Mouse (Mus musculus): ENCODE measurements around the gene Smarcd2. TPM values are rescaled to one million over a fixed set of nuclear protein-coding genes. Genes with fewer than 3 reads are reported as not detected.

The Smarcd2 gene
- polyA plus RNA-seq, 1 experiment from 2014 or later, result 27.2 TPM

- WGBS, result 95% methylated on average over 4 of the region's 4 CpGs
- Histone ChIP-seq H3K9ac (ENCODE audit: low read length) (no peak overlapping the region), H3K4me3 (ENCODE audit: low read depth, low read length) (no peak overlapping the region), H3K4me1 (replicated peaks; ENCODE audit: control insufficient read depth, insufficient read depth, low read length) (peaks cover 4% of the 10 kb centered on the region; the same call in 1 of the 2 replicates), H3K36me3 (ENCODE audit: control insufficient read depth, insufficient read depth, low read length) (peaks cover 29% of the 10 kb centered on the region; the same call in 1 of the 2 replicates), H3K27me3 (ENCODE audit: control insufficient read depth, insufficient read depth, low read length) (no peaks in the 10 kb centered on the region), H3K27ac (ENCODE audit: low read depth, low read length) (no peak overlapping the region), H3K4me2 (ENCODE audit: low read depth, low read length, severe bottlenecking) (no peak overlapping the region), H3K9me3 (ENCODE audit: control insufficient read depth, low read length) (no peaks in the 10 kb centered on the region)
- ATAC-seq (replicated peaks; ENCODE audit: low FRiP score) (no peak), DNase-seq (ENCODE audit: low spot score) (no peak)
Measured at GRCm38 (mm10) chr11:106265570-106265969, 7.2 kb downstream of the Smarcd2 start.

GRCm38 (mm10) chr11:106264988-106265387, 7.8 kb downstream of the Smarcd2 start:
- no peak overlapping the region for H3K4me2 ChIP-seq (ENCODE audit: low read depth, low read length, severe bottlenecking)
- ATAC-seq (replicated peaks; ENCODE audit: low FRiP score) (no peak), DNase-seq (ENCODE audit: low spot score) (no peak)
- H3K4me1 ChIP-seq (replicated peaks; ENCODE audit: control insufficient read depth, insufficient read depth, low read length), result peaks cover 4% of the 10 kb centered on the region; the same call in 1 of the 2 replicates
- H3K4me3 ChIP-seq (ENCODE audit: low read depth, low read length), result no peak overlapping the region
- no peak overlapping the region for H3K9ac ChIP-seq (ENCODE audit: low read length)
- no peaks in the 10 kb centered on the region for H3K9me3 ChIP-seq (ENCODE audit: control insufficient read depth, low read length)
- H3K27ac ChIP-seq (ENCODE audit: low read depth, low read length), result no peak overlapping the region
- 94% methylated on average over 15 of the region's 15 CpGs for WGBS
- H3K27me3 ChIP-seq (ENCODE audit: control insufficient read depth, insufficient read depth, low read length), result no peaks in the 10 kb centered on the region
- peaks cover 29% of the 10 kb centered on the region; the same call in 1 of the 2 replicates for H3K36me3 ChIP-seq (ENCODE audit: control insufficient read depth, insufficient read depth, low read length)

GRCm38 (mm10) chr11:106263963-106264362, 8.8 kb downstream of the Smarcd2 start:
- peaks cover 3% of the 10 kb centered on the region; the same call in 1 of the 2 replicates for H3K4me1 ChIP-seq (replicated peaks; ENCODE audit: control insufficient read depth, insufficient read depth, low read length)
- ATAC-seq (replicated peaks; ENCODE audit: low FRiP score) (no peak), DNase-seq (ENCODE audit: low spot score) (no peak)
- no peak overlapping the region for H3K9ac ChIP-seq (ENCODE audit: low read length)
- H3K27me3 ChIP-seq (ENCODE audit: control insufficient read depth, insufficient read depth, low read length), result no peaks in the 10 kb centered on the region
- no peak overlapping the region for H3K27ac ChIP-seq (ENCODE audit: low read depth, low read length)
- no peak overlapping the region for H3K4me2 ChIP-seq (ENCODE audit: low read depth, low read length, severe bottlenecking)
- H3K9me3 ChIP-seq (ENCODE audit: control insufficient read depth, low read length), result no peaks in the 10 kb centered on the region
- H3K4me3 ChIP-seq (ENCODE audit: low read depth, low read length), result no peak overlapping the region
- H3K36me3 ChIP-seq (ENCODE audit: control insufficient read depth, insufficient read depth, low read length), result peaks cover 29% of the 10 kb centered on the region; the same call in 1 of the 2 replicates
- 94% methylated on average over 9 of the region's 9 CpGs for WGBS

DNA sequence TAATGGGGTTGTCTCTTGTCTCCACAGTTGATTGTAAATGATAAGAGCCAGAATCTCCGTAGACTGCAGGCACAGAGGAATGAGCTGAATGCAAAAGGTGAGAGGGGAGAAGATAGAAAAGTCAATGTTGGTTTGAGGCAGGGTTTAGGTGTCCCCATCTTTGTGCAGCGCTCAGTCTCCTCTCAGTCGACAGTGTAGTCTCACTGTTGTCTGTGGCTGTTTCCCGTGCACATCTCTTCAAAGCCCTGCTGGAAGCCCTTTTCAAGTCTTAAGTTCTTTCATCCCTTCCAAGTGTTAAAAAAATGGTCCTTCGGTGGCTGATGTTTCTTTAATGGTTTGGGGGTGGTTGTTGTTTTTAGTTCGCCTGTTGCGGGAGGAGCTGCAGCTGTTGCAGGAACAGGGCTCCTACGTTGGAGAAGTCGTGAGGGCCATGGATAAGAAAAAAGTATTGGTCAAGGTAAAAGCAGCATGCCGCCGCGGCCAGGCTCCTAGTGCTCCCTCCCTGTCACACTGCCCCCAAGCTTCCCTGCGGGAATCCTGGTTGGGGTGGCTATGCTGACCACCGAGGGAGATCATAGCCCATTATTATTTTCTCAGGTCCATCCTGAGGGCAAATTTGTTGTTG, 11.8 kb downstream of the Smarcd2 start:
- H3K9me3 ChIP-seq (ENCODE audit: control insufficient read depth, low read length), result no peaks in the 10 kb centered on the region
- no peak overlapping the region for H3K4me3 ChIP-seq (ENCODE audit: low read depth, low read length)
- no peak for DNase-seq (ENCODE audit: low spot score)
- H3K27me3 ChIP-seq (ENCODE audit: control insufficient read depth, insufficient read depth, low read length), result no peaks in the 10 kb centered on the region
- no peak overlapping the region for H3K4me2 ChIP-seq (ENCODE audit: low read depth, low read length, severe bottlenecking)
- H3K36me3 ChIP-seq (ENCODE audit: control insufficient read depth, insufficient read depth, low read length), result peaks cover 29% of the 10 kb centered on the region; the same call in 1 of the 2 replicates
- H3K4me1 ChIP-seq (replicated peaks; ENCODE audit: control insufficient read depth, insufficient read depth, low read length), result peaks cover 9% of the 10 kb centered on the region; the same call in 1 of the 2 replicates
- H3K9ac ChIP-seq (ENCODE audit: low read length), result no peak overlapping the region
- 88% methylated on average over 14 of the region's 14 CpGs for WGBS
- H3K27ac ChIP-seq (ENCODE audit: low read depth, low read length), result no peak overlapping the region
- ATAC-seq (replicated peaks; ENCODE audit: low FRiP score), result no peak

DNA sequence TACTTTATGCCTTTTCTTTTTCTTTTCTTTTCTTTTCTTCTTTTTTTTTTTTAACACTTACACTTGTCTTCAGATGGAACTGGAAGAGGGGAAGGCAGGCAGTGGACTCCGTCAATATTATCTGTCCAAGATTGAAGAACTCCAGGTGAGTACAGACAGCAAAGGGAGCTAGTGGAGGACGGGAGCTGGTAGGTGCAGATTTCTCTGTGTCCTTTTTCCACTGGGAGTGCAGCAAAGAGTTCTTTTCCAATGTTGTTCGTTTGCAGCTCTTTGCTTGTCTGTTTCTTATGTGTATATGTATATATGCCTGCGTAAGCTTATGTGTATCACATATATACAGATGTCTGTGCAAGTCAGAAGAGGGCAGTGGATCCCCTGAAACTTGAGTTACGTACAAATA, 16.0 kb downstream of the Smarcd2 start:
- no peaks in the 10 kb centered on the region for H3K9me3 ChIP-seq (ENCODE audit: control insufficient read depth, low read length)
- peaks cover 13% of the 10 kb centered on the region for H3K4me1 ChIP-seq (replicated peaks; ENCODE audit: control insufficient read depth, insufficient read depth, low read length)
- no peak for ATAC-seq (replicated peaks; ENCODE audit: low FRiP score)
- H3K27me3 ChIP-seq (ENCODE audit: control insufficient read depth, insufficient read depth, low read length), result no peaks in the 10 kb centered on the region
- no peak overlapping the region for H3K27ac ChIP-seq (ENCODE audit: low read depth, low read length)
- peak overlapping the region; percentile 72 for H3K4me2 ChIP-seq (ENCODE audit: low read depth, low read length, severe bottlenecking)
- DNase-seq (ENCODE audit: low spot score), result no peak
- peaks cover 7% of the 10 kb centered on the region; the same call in 1 of the 2 replicates for H3K36me3 ChIP-seq (ENCODE audit: control insufficient read depth, insufficient read depth, low read length)
- 78% methylated on average over 5 of the region's 5 CpGs for WGBS
- peak overlapping the region; percentile 78 for H3K4me3 ChIP-seq (ENCODE audit: low read depth, low read length)
- peak overlapping the region; percentile 86 for H3K9ac ChIP-seq (ENCODE audit: low read length)

DNA sequence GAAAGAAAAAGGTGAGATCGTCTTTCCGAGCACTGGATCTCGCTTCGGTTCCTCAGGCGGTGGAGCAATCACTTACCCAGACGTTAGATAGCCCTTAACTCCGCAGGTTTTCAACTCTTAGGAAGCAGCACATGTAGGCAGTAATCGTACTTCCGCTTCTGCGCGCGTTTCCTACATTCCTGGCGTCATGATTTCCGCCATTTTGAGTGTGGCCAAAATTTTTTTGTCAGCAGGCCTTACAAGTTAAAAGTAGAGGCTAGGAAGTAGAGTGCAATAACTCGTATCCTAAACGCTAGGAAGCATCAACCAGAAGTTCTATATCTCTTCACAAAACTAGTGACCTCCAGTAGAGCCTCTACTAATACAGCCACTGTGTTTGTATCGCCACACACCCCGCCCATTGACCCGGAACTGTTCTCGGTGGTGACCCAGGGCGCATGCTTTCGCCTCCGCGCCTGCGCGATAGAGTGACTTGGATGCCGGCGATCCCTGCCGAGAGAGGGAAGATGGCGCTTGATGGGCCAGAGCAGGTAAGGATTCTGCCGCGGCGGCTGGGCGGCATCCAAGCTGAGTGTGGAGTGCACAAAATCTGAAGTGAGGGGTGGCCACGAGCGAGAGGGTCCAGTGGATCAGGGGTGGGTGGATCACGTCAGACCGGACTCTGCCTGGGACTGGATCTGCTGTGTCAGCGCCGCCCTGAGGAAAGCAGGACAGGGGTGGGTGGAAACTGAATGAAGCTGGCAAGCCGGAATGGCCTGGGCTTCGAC, 16.9 kb downstream of the Smarcd2 start, which contains the start of the genes Ftsj3 and Psmc5:
TSS of gene Ftsj3 (minus strand) at position 395 of the 767 bp plus-strand sequence.
TSS of gene Psmc5 (plus strand) at position 470 of the 767 bp plus-strand sequence.
- Histone ChIP-seq H3K4me2 (ENCODE audit: low read depth, low read length, severe bottlenecking) (peak within 1 kb of the TSS; percentile 72), H3K4me3 (ENCODE audit: low read depth, low read length) (peak within 1 kb of the TSS; percentile 78), H3K27me3 (ENCODE audit: control insufficient read depth, insufficient read depth, low read length) (no peaks in the 10 kb centered on the region), H3K4me1 (replicated peaks; ENCODE audit: control insufficient read depth, insufficient read depth, low read length) (peaks cover 13% of the 10 kb centered on the region), H3K9me3 (ENCODE audit: control insufficient read depth, low read length) (no peaks in the 10 kb centered on the region), H3K9ac (ENCODE audit: low read length) (peak within 1 kb of the TSS; percentile 86), H3K36me3 (ENCODE audit: control insufficient read depth, insufficient read depth, low read length) (peaks cover 4% of the 10 kb centered on the region; the same call in 1 of the 2 replicates), H3K27ac (ENCODE audit: low read depth, low read length) (peak within 1 kb of the TSS; percentile 43; the same call in 1 of the 2 replicates)
- peak; percentile 94 for ATAC-seq (replicated peaks; ENCODE audit: low FRiP score)
- peak; percentile 96 for DNase-seq (ENCODE audit: low spot score)
- WGBS, result under 1% methylated on average over 42 of the region's 42 CpGs

DNA sequence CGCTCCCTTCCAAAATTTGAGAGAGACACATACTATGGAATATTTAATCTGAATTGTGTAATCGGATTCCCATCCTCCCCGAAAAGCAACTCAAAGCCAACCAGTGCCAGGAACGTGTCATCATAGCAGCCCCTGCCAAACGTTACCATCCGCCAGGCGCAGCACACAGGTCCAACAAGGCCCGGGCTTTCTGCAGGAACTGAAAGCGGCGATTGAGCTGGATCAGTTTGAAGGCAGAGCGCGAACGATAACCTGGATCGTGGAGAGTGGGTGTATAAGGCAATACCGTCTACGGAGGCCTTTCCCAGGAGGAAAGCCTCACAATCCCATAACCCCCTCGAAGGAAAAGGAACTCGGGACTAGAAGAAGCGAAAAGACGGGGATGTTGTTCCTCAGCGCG, 17.6 kb downstream of the Smarcd2 start:
- no peaks in the 10 kb centered on the region for H3K9me3 ChIP-seq (ENCODE audit: control insufficient read depth, low read length)
- peaks cover 4% of the 10 kb centered on the region; the same call in 1 of the 2 replicates for H3K36me3 ChIP-seq (ENCODE audit: control insufficient read depth, insufficient read depth, low read length)

DNA sequence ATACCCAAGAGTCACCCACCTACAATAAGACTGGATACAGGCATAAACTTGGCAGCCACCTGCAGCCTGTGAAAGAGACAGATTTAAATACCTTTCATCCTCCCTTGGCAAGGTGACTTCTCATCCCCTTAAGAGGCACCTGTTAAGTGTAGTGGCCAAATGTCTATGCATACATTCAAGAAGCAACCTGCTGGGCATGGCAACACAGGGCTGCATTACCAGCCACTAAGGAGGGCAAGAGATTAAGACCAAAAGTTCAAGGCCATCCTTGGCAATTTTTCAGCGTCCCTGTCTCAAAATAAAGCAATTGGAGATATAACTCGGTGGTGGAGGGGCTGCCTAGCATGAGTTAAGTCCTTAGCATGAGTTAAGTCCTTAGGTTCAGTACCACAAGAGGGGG, 18.0 kb downstream of the Smarcd2 start:
- WGBS, result 14% methylated on average over 2 of the region's 2 CpGs
- H3K36me3 ChIP-seq (ENCODE audit: control insufficient read depth, insufficient read depth, low read length), result peaks cover 4% of the 10 kb centered on the region; the same call in 1 of the 2 replicates
- DNase-seq (ENCODE audit: low spot score), result no peak
- H3K4me3 ChIP-seq (ENCODE audit: low read depth, low read length), result peak overlapping the region; percentile 78
- no peaks in the 10 kb centered on the region for H3K9me3 ChIP-seq (ENCODE audit: control insufficient read depth, low read length)
- H3K27ac ChIP-seq (ENCODE audit: low read depth, low read length), result no peak overlapping the region
- H3K4me1 ChIP-seq (replicated peaks; ENCODE audit: control insufficient read depth, insufficient read depth, low read length), result peaks cover 13% of the 10 kb centered on the region
- H3K9ac ChIP-seq (ENCODE audit: low read length), result peak overlapping the region; percentile 86
- no peaks in the 10 kb centered on the region for H3K27me3 ChIP-seq (ENCODE audit: control insufficient read depth, insufficient read depth, low read length)
- ATAC-seq (replicated peaks; ENCODE audit: low FRiP score), result no peak
- peak overlapping the region; percentile 72 for H3K4me2 ChIP-seq (ENCODE audit: low read depth, low read length, severe bottlenecking)

More for the DNA sequence above, 17.6 kb downstream of the Smarcd2 start:
- Histone ChIP-seq H3K4me3 (ENCODE audit: low read depth, low read length) (peak overlapping the region; percentile 78), H3K9ac (ENCODE audit: low read length) (peak overlapping the region; percentile 86), H3K27ac (ENCODE audit: low read depth, low read length) (no peak overlapping the region), H3K4me2 (ENCODE audit: low read depth, low read length, severe bottlenecking) (peak overlapping the region; percentile 72), H3K4me1 (replicated peaks; ENCODE audit: control insufficient read depth, insufficient read depth, low read length) (peaks cover 13% of the 10 kb centered on the region), H3K27me3 (ENCODE audit: control insufficient read depth, insufficient read depth, low read length) (no peaks in the 10 kb centered on the region)
- ATAC-seq (replicated peaks; ENCODE audit: low FRiP score), result no peak
- WGBS, result 4% methylated on average over 22 of the region's 22 CpGs
- DNase-seq (ENCODE audit: low spot score), result no peak

Measured in forebrain, embryonic 11.5 days (tissue).